Mouse (Mus musculus): ENCODE measurements around the gene Iars2.

- TF ChIP-seq CTCF (IDR thresholded peaks at IDR 0.05): no peak
- no peak for TF ChIP-seq EP300 (IDR thresholded peaks at IDR 0.05)
These were observed 7.3 kb upstream of the Iars2 start for GRCm38 (mm10) chr1:185336535-185336934.
